Mouse (Mus musculus) midbrain, embryonic 14.5 days (tissue): ENCODE results near the gene Ehd2. TPM values are rescaled to one million over a fixed set of nuclear protein-coding genes. Genes with fewer than 3 reads are reported as not detected.

Experiments
- ATAC-seq: fragments of 200-750 bp; cut with Nextera tagmentation; 2 replicates; pipeline ENCODE4 v1.8.0; 2017; ENCODE audit warnings: moderate number of reproducible peaks, moderate library complexity; ENCODE audit not compliant: low FRiP score, low TSS enrichment
- DNase-seq: peaks from one replicate; pipeline ENCODE4 v3.0.0-alpha.2; 2015
- H3K27ac ChIP-seq: fragments of 300-500 bp; sonication (generic); replicated peaks from 2 replicates; pipeline ENCODE4 v1.5.1; 2014; ENCODE audit warnings: mild to moderate bottlenecking, low read depth, low read length, moderate library complexity
- H3K27me3 ChIP-seq: fragments of 300-500 bp; sonication (generic); 2 replicates; pipeline ENCODE4 v1.6.1; 2014; ENCODE audit warnings: low read length, control low read depth, mixed read lengths; ENCODE audit not compliant: control insufficient read depth, insufficient read depth
- H3K36me3 ChIP-seq: fragments of 300-500 bp; sonication (generic); 2 replicates; pipeline ENCODE4 v1.6.1; 2014; ENCODE audit warnings: low read length, control low read depth; ENCODE audit not compliant: control insufficient read depth, insufficient read depth
- H3K4me1 ChIP-seq: fragments of 300-500 bp; sonication (generic); 2 replicates; pipeline ENCODE4 v1.6.1; 2014; ENCODE audit warnings: mild to moderate bottlenecking, antibody characterized with exemption, low read length, control low read depth; ENCODE audit not compliant: control insufficient read depth, insufficient read depth
- H3K4me2 ChIP-seq: fragments of 300-500 bp; sonication (generic); 2 replicates; pipeline ENCODE4 v1.6.1; 2014; ENCODE audit warnings: mild to moderate bottlenecking, low read length, moderate library complexity
- H3K4me3 ChIP-seq: fragments of 300-500 bp; sonication (generic); replicated peaks from 2 replicates; pipeline ENCODE4 v1.5.1; 2014; ENCODE audit warnings: low read depth, low read length
- H3K9ac ChIP-seq: fragments of 300-500 bp; sonication (generic); replicated peaks from 2 replicates; pipeline ENCODE4 v1.6.1; 2014; ENCODE audit warnings: mild to moderate bottlenecking, low read length, moderate library complexity
- H3K9me3 ChIP-seq: fragments of 300-500 bp; sonication (generic); 2 replicates; pipeline ENCODE4 v1.6.1; 2016; ENCODE audit warnings: low read length, control low read depth, mixed read lengths; ENCODE audit not compliant: control insufficient read depth
- WGBS: fragments of 180-500 bp; shearing (Covaris S2); extraction: QIAGEN DNeasy Blood & Tissue Kit; methylation state at CpG from one replicate; pipeline ENCODE4 v1.1.7; 2014; 5-methylcytosine and 5-hydroxymethylcytosine counted together
- polyA plus RNA-seq: library from polyadenylated mRNA; unstranded; fragments of >200 nt; fragmentation: Nextera tagmentation; extraction: Ambion mirVana; gene quantifications from 2 replicates; pipeline ENCODE4 v1.2.1, GENCODE M21; 2014

Ehd2 gene
- polyA plus RNA-seq, 1 experiment from 2014 or later: 3.9 TPM

DNA sequence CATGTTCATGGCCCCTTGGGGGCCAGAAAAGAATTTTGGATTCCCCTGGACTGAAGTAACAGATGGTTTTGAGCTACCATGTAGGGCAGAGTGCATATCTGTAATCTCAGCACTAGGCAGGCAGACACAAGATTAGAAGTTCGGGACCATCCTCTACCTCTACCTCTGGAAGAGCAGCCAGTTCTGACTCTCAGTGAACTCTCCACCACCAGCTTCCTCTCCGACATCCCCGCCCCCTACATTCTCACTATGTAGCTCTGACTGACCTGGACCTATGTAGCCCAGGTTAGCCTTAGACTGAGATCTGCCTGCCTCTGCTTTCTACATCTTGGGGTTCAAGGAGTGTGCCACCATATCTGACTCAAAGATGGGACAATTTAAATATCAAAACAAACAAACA lies 878 bp downstream of the Ehd2 start:
- Histone ChIP-seq H3K4me2 (no peak overlapping the region), H3K4me1 (no peaks in the 10 kb centered on the region), H3K9me3 (0 out of 2 replicates have a peak, but pooled peaks cover 3% of the 10 kb centered on the region), H3K9ac (no peak overlapping the region), H3K4me3 (no peak overlapping the region), H3K27ac (no peak overlapping the region), H3K27me3 (no peaks in the 10 kb centered on the region), H3K36me3 (peaks cover 8% of the 10 kb centered on the region)
- DNase-seq (no peak), ATAC-seq (no peak)
- WGBS: 77% methylated on average over 3 of the region's 3 CpGs

- DNase-seq (no peak), ATAC-seq (no peak)
- H3K36me3 ChIP-seq: no peaks in the 10 kb centered on the region
- H3K9ac ChIP-seq: no peak overlapping the region
- WGBS: 90% methylated on average over 32 of the region's 32 CpGs
- no peak overlapping the region for H3K27ac ChIP-seq
- H3K4me2 ChIP-seq: no peak overlapping the region
- H3K9me3 ChIP-seq: no peaks in the 10 kb centered on the region
- H3K27me3 ChIP-seq: no peaks in the 10 kb centered on the region
- H3K4me3 ChIP-seq: no peak overlapping the region
- H3K4me1 ChIP-seq: no peaks in the 10 kb centered on the region
These were observed 3.3 kb downstream of the Ehd2 start for GRCm38 (mm10) chr7:15963798-15964652.

DNA sequence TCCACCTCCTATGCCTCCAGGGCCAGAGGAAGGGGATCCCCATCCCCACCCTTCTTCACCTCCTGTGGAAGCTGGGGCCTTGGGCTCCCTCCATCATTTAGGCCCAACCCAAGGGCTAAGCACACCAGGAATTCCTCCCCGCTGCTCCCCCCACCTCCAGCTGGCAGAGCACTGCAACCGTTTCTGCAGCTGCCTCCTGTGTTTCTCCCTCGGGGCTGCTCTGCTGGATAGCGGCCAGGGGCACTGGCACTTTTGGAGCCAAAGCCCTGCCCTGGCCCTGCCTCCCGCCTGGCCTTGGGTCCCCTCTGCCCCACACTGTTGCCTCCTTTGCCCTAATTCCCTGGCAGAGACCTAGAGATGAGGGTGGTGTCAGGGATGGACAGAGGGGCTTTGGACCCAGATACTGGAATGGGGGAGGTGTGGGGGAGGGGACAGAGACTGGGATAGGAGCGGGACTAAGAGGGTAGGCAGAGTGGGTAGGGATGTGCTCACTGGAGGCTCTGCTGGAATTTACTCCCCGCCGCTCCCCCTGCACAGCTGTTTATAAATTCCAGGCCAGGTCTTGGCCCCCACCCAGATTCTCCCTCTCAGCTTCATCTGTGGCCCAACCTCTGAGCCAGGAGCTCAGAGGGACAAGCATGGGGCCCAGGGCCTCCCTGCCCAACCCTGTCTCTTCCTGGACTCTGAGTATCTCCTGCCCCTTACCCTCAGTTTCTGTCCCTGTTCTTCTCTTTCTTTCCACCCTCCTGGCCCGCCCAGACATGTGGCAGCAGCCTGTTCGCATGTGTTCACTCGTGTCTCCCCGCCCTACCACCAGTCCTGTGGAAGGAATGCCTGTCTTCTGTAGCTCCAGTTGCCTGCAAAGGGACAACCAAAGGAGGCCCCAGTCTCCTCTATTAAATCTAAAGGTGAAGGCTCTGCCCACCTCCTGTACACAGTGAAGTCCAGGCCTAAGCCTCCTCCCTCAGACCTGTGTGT lies 4.8 kb downstream of the Ehd2 start:
- ATAC-seq (peak; percentile 51), DNase-seq (peak; percentile 58)
- Histone ChIP-seq H3K9ac (no peak overlapping the region), H3K4me2 (no peak overlapping the region), H3K27ac (no peak overlapping the region), H3K36me3 (no peaks in the 10 kb centered on the region), H3K4me3 (no peak overlapping the region), H3K4me1 (no peaks in the 10 kb centered on the region), H3K9me3 (no peaks in the 10 kb centered on the region), H3K27me3 (no peaks in the 10 kb centered on the region)
- 35% methylated on average over 12 of the region's 12 CpGs for WGBS

DNA sequence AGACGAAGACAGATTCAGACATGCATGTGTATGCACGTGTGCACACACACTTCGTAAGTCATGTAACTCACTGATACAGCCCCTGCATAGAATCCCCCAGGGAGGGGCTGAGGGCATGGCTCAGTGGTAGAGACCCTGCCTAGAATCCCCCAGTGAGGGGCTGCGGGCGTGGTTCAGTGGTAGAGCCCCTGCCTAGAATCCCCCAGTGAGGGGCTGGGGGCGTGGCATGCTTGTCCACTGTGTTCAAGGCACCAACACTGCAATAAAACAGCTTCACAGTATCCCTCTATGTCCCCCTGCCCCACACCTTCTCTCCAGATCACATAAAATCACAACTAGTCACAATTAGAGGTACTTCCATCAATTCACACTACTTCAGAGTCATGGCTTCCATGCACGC lies 5.6 kb downstream of the Ehd2 start:
- H3K4me1 ChIP-seq: no peaks in the 10 kb centered on the region
- ATAC-seq (no peak), DNase-seq (no peak)
- no peak overlapping the region for H3K4me3 ChIP-seq
- H3K27me3 ChIP-seq: no peaks in the 10 kb centered on the region
- no peak overlapping the region for H3K4me2 ChIP-seq
- no peak overlapping the region for H3K9ac ChIP-seq
- H3K9me3 ChIP-seq: no peaks in the 10 kb centered on the region
- H3K36me3 ChIP-seq: no peaks in the 10 kb centered on the region
- WGBS: 90% methylated on average over 7 of the region's 7 CpGs
- no peak overlapping the region for H3K27ac ChIP-seq

GRCm38 (mm10) chr7:15961239-15961638 lies 6.1 kb downstream of the Ehd2 start:
- Histone ChIP-seq H3K9me3 (no peaks in the 10 kb centered on the region), H3K27ac (no peak overlapping the region), H3K4me3 (no peak overlapping the region), H3K27me3 (no peaks in the 10 kb centered on the region), H3K36me3 (no peaks in the 10 kb centered on the region), H3K4me2 (no peak overlapping the region), H3K4me1 (no peaks in the 10 kb centered on the region), H3K9ac (no peak overlapping the region)
- ATAC-seq (no peak), DNase-seq (no peak)
- WGBS: 60% methylated on average over 4 of the region's 4 CpGs

- 33% methylated on average over 4 of the region's 4 CpGs for WGBS
- H3K4me2 ChIP-seq: no peak overlapping the region
- no peak overlapping the region for H3K9ac ChIP-seq
- ATAC-seq: no peak
- H3K27ac ChIP-seq: no peak overlapping the region
- H3K4me3 ChIP-seq: no peak overlapping the region
- no peaks in the 10 kb centered on the region for H3K9me3 ChIP-seq
- DNase-seq: no peak
- no peaks in the 10 kb centered on the region for H3K27me3 ChIP-seq
- H3K4me1 ChIP-seq: no peaks in the 10 kb centered on the region
- no peaks in the 10 kb centered on the region for H3K36me3 ChIP-seq
These were observed 6.7 kb downstream of the Ehd2 start for GRCm38 (mm10) chr7:15960691-15961090.

DNA sequence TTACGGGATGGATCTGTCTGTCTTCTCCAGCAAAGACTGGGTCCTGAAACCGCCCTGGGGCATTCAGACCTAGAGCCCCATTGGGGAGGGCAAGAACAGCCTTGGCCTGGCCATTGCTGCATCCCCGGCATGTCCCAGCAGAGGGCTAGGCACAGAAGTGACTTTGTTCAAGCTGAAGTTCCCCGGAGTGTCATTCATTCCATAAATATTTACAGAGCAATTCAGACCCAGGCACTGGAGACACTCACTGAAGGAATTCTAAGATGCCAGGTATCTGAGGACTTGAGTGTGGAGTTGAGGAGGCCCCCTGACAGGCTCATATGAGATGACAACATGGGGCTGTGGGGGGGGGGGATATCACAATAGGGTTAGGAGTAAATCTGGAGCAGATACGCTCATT lies 11.2 kb downstream of the Ehd2 start:
- no peak overlapping the region for H3K27ac ChIP-seq
- H3K4me2 ChIP-seq: no peak overlapping the region
- DNase-seq: no peak
- H3K9ac ChIP-seq: no peak overlapping the region
- no peaks in the 10 kb centered on the region for H3K9me3 ChIP-seq
- H3K36me3 ChIP-seq: no peaks in the 10 kb centered on the region
- no peak overlapping the region for H3K4me3 ChIP-seq
- WGBS: 86% methylated on average over 5 of the region's 5 CpGs
- no peak for ATAC-seq
- no peaks in the 10 kb centered on the region for H3K27me3 ChIP-seq
- H3K4me1 ChIP-seq: peaks cover 2% of the 10 kb centered on the region; the same call in 1 of the 2 replicates

- no peaks in the 10 kb centered on the region for H3K27me3 ChIP-seq
- no peak overlapping the region for H3K27ac ChIP-seq
- peak overlapping the region; percentile 42 for H3K4me2 ChIP-seq
- DNase-seq (no peak), ATAC-seq (no peak)
- 23% methylated on average over 7 of the region's 7 CpGs for WGBS
- H3K4me1 ChIP-seq: peaks cover 2% of the 10 kb centered on the region; the same call in 1 of the 2 replicates
- H3K9ac ChIP-seq: no peak overlapping the region; the same call in 1 of the 2 replicates
- H3K9me3 ChIP-seq: no peaks in the 10 kb centered on the region
- H3K36me3 ChIP-seq: no peaks in the 10 kb centered on the region
- H3K4me3 ChIP-seq: peak overlapping the region; percentile 13; the same call in 1 of the 2 replicates
These were observed 11.9 kb downstream of the Ehd2 start for GRCm38 (mm10) chr7:15955509-15955908.
